Mouse (Mus musculus) CD8-positive naive resting alpha-beta T cell, adult 57 days (primary cell): ENCODE measurements around the gene Kifc3. TPM values are rescaled to one million over a fixed set of nuclear protein-coding genes. Genes with fewer than 3 reads are reported as not detected.

Experiments used
- total RNA-seq: library from RNA; stranded (reverse); gene quantifications from one replicate; pipeline ENCODE4 v1.2.4, GENCODE M21; 2023

Kifc3 gene
- total RNA-seq, result 9.9 TPM

DNA sequence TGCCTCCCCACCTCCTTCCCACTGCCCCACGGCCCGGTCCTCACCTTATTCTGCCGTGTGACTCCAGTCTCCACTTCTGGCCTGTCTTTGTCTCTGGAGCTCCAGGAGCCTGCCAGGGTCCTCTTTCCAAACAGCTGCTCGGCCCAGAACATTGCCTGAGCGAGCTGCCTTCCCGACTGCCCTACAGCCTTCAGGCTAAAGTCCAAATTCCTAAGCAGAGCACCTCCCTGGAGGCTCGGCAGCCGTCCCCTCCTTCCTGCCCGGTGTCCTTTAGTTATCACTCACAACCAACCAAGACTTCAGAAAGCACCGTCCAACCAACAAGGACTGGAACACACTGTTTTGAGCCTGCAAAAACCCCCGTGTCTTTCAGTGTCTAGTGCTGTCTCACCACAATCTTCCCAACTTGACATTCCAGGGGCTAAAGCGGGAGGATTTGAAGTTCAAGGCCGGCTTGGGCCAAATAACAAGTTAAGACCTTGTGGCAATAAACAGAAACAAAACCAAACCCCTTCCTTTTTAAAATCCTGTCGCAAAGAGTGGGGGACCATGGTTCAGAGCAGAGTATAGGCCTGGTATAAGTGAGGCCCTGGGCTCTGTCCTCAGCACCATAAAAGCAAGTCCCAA, at the start of gene Kifc3:
TSS of gene Kifc3 (minus strand) at position 164 of the 627 bp plus-strand sequence.

GRCm38 (mm10) chr8:95080381-95081341, 122.0 kb downstream of the Kifc3 start, which contains the start of gene Katnb1:
Gene Katnb1 (plus strand): TSS chr8:95081186.

GRCm38 (mm10) chr8:95054927-95055510, 147.6 kb downstream of the Kifc3 start, which contains the start of gene Drc7:
Gene Drc7 (plus strand): TSS chr8:95055103.

Other genes with a start within 250 kb of the Kifc3 start
- 1.3 TPM for gene Adgrg1, start 228.1 kb downstream of the Kifc3 start, total RNA-seq
- gene Adgrg3, start 185.1 kb downstream of the Kifc3 start, total RNA-seq, result 10.5 TPM
- not detected for gene Drc7, start 147.7 kb downstream of the Kifc3 start, total RNA-seq
- gene Katnb1, start 121.6 kb downstream of the Kifc3 start, total RNA-seq, result 17.4 TPM
- not detected for gene Cngb1, start 103.8 kb upstream of the Kifc3 start, total RNA-seq
- not detected for gene Tepp, start 107.8 kb upstream of the Kifc3 start, total RNA-seq
- 16.7 TPM for gene Zfp319, start 129.1 kb upstream of the Kifc3 start, total RNA-seq
- gene Usb1, start 129.5 kb upstream of the Kifc3 start, total RNA-seq, result 43.0 TPM
- gene Mmp15, start 149.5 kb upstream of the Kifc3 start, total RNA-seq, result 1.1 TPM
- gene Cfap20, start 232.1 kb upstream of the Kifc3 start, total RNA-seq, result 49.7 TPM